Mouse (Mus musculus): ENCODE data around the gene Olfr67.

DNA sequence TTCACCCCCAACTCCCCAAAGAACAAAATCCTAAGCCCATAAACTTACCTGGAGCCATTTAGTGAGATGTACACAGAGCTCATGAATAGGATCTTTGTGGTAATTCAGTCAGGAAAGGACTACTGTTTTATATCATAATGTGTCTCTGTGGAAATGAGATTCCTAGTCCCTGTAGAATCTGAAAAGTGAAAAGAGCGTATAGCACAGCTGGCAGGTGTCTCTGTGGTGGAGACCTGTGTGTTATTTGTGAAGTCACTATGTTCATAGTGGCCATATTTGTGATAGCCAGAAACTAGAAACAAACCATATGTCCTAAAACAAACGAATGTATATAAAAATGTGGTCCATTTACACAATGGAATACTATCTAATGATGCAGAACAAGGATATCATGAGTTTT is 20.1 kb downstream of the Olfr67 start, which contains the start of gene Olfr69:
- TF ChIP-seq CTCF (IDR thresholded peaks at IDR 0.05; ENCODE audit: low read depth, low read length) (no peak), POLR2A (IDR thresholded peaks at IDR 0.05; ENCODE audit: extremely low read depth, insufficient read depth, low read length) (no peak)

Measured in liver, adult 2 months (tissue).